Mouse (Mus musculus) forebrain, embryonic 10.5 days (tissue): ENCODE measurements around the gene Evi5. TPM values are rescaled to one million over a fixed set of nuclear protein-coding genes. Genes with fewer than 3 reads are reported as not detected.
A peak's percentile ranks its signal among the peaks of the same experiment; 100 is the strongest.

Source experiments
- DNase-seq: peaks from one replicate; pipeline ENCODE4 v3.0.0-alpha.2; 2017; ENCODE audit warnings: low spot score; ENCODE audit errors: extremely low spot score
- H3K27ac ChIP-seq: fragments of 300-500 bp; sonication (generic); 2 replicates; pipeline ENCODE4 v1.5.1; 2016; ENCODE audit warnings: mild to moderate bottlenecking
- H3K27me3 ChIP-seq: fragments of 300-500 bp; sonication (generic); 2 replicates; pipeline ENCODE4 v1.6.1; 2016; ENCODE audit warnings: mild to moderate bottlenecking; ENCODE audit not compliant: poor library complexity, severe bottlenecking
- H3K36me3 ChIP-seq: fragments of 300-500 bp; sonication (generic); replicated peaks from 2 replicates; pipeline ENCODE4 v1.6.1; 2016; ENCODE audit warnings: mild to moderate bottlenecking, moderate library complexity
- H3K4me1 ChIP-seq: fragments of 300-500 bp; sonication (generic); 2 replicates; pipeline ENCODE4 v1.6.1; 2016
- H3K4me3 ChIP-seq: fragments of 300-500 bp; sonication (generic); 2 replicates; pipeline ENCODE4 v1.5.1; 2016; ENCODE audit warnings: mild to moderate bottlenecking, moderate library complexity
- H3K9me3 ChIP-seq: fragments of 300-500 bp; sonication (generic); 2 replicates; pipeline ENCODE4 v1.6.1; 2016; ENCODE audit warnings: mild to moderate bottlenecking, moderate library complexity
- WGBS: fragments of 180-500 bp; shearing (Covaris S2); methylation state at CpG from one replicate; pipeline ENCODE4 v1.1.7; 2016; 5-methylcytosine and 5-hydroxymethylcytosine counted together
- polyA plus RNA-seq: library from polyadenylated mRNA; unstranded; fragments of >200 nt; fragmentation: Nextera tagmentation; extraction: Ambion mirVana; gene quantifications from 2 replicates; pipeline ENCODE4 v1.2.1, GENCODE M21; 2016

Gene Evi5
- 48.0 and 49.6 TPM in 2 replicates for polyA plus RNA-seq

GRCm38 (mm10) chr5:107874561-107875260 is at the start of gene Evi5:
Gene Evi5 (minus strand): TSS chr5:107875107.
- peaks cover 13% of the 10 kb centered on the region for H3K27me3 ChIP-seq
- DNase-seq: no peak
- WGBS: 55% methylated on average over 4 of the region's 4 CpGs
- no peaks in the 10 kb centered on the region for H3K36me3 ChIP-seq
- 0 out of 2 replicates have a peak, but pooled peaks cover 3% of the 10 kb centered on the region for H3K4me1 ChIP-seq
- H3K27ac ChIP-seq: peak within 1 kb of the TSS; percentile 63; the same call in 1 of the 2 replicates
- peak within 1 kb of the TSS; percentile 13; the same call in 1 of the 2 replicates for H3K4me3 ChIP-seq
- no peaks in the 10 kb centered on the region for H3K9me3 ChIP-seq

- Histone ChIP-seq H3K27me3 (no peaks in the 10 kb centered on the region), H3K27ac (no peak overlapping the region), H3K4me1 (no peaks in the 10 kb centered on the region), H3K36me3 (no peaks in the 10 kb centered on the region), H3K4me3 (no peak overlapping the region), H3K9me3 (no peaks in the 10 kb centered on the region)
- DNase-seq: no peak
- WGBS: 88% methylated on average over 8 of the region's 8 CpGs
These were observed 49.7 kb upstream of the Evi5 start for GRCm38 (mm10) chr5:107924564-107924963.

- DNase-seq: no peak
- no peak overlapping the region for H3K4me3 ChIP-seq
- no peaks in the 10 kb centered on the region for H3K4me1 ChIP-seq
- H3K27me3 ChIP-seq: no peaks in the 10 kb centered on the region
- H3K36me3 ChIP-seq: no peaks in the 10 kb centered on the region
- no peaks in the 10 kb centered on the region for H3K9me3 ChIP-seq
- 89% methylated on average over 1 of the region's 1 CpGs for WGBS
- H3K27ac ChIP-seq: no peak overlapping the region
These were observed 47.9 kb upstream of the Evi5 start for GRCm38 (mm10) chr5:107922836-107923235.

GRCm38 (mm10) chr5:107921400-107922252 is 46.7 kb upstream of the Evi5 start:
- no peak for DNase-seq
- WGBS: 75% methylated on average over 2 of the region's 2 CpGs

GRCm38 (mm10) chr5:107915280-107915679 is 40.4 kb upstream of the Evi5 start:
- no peak for DNase-seq
- no peaks in the 10 kb centered on the region for H3K9me3 ChIP-seq
- peaks cover 8% of the 10 kb centered on the region for H3K36me3 ChIP-seq
- 0 out of 2 replicates have a peak, but pooled peaks cover 4% of the 10 kb centered on the region for H3K4me1 ChIP-seq
- no peak overlapping the region for H3K27ac ChIP-seq
- H3K4me3 ChIP-seq: no peak overlapping the region
- H3K27me3 ChIP-seq: no peaks in the 10 kb centered on the region
- WGBS: 46% methylated on average over 4 of the region's 4 CpGs

More at GRCm38 (mm10) chr5:107921400-107922252, 46.7 kb upstream of the Evi5 start:
- H3K9me3 ChIP-seq: no peaks in the 10 kb centered on the region
- no peak overlapping the region for H3K4me3 ChIP-seq
- no peaks in the 10 kb centered on the region for H3K4me1 ChIP-seq
- no peak overlapping the region for H3K27ac ChIP-seq
- H3K36me3 ChIP-seq: no peaks in the 10 kb centered on the region
- H3K27me3 ChIP-seq: no peaks in the 10 kb centered on the region

- H3K9me3 ChIP-seq: no peaks in the 10 kb centered on the region
- WGBS: 90% methylated on average over 5 of the region's 5 CpGs
- H3K4me1 ChIP-seq: 0 out of 2 replicates have a peak, but pooled peaks cover 4% of the 10 kb centered on the region
- H3K27me3 ChIP-seq: no peaks in the 10 kb centered on the region
- no peak overlapping the region for H3K27ac ChIP-seq
- no peak for DNase-seq
- H3K36me3 ChIP-seq: peaks cover 51% of the 10 kb centered on the region
- H3K4me3 ChIP-seq: no peak overlapping the region
These were observed 36.1 kb upstream of the Evi5 start for GRCm38 (mm10) chr5:107911012-107911411.

- H3K36me3 ChIP-seq: peaks cover 60% of the 10 kb centered on the region
- H3K27ac ChIP-seq: no peak overlapping the region
- H3K4me3 ChIP-seq: no peak overlapping the region
- H3K4me1 ChIP-seq: no peaks in the 10 kb centered on the region
- no peak for DNase-seq
- H3K9me3 ChIP-seq: no peaks in the 10 kb centered on the region
- H3K27me3 ChIP-seq: no peaks in the 10 kb centered on the region
- WGBS: 61% methylated on average over 5 of the region's 5 CpGs
These were observed 35.2 kb upstream of the Evi5 start for GRCm38 (mm10) chr5:107910084-107910616.

DNA sequence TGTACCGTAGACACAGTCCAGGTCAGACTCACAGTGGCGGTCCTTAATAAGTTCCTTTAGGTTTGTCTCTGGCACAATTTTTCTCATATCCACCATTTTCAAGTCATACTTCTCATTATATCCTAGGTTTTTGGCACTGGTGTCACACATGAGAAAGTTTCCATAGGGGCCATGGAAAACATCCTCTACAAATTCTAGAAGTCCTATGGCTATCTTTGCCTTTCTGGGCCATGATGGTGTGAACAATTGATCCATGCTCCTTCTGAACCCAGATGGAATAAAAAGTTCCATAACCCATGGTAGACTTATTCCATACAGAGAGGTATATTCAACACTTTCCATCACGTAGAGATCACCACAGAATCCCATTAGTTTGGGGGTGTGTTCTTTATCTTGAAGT is 34.8 kb upstream of the Evi5 start:
- no peaks in the 10 kb centered on the region for H3K27me3 ChIP-seq
- no peaks in the 10 kb centered on the region for H3K4me1 ChIP-seq
- WGBS: 86% methylated on average over 3 of the region's 3 CpGs
- H3K4me3 ChIP-seq: no peak overlapping the region
- peaks cover 64% of the 10 kb centered on the region for H3K36me3 ChIP-seq
- no peak overlapping the region for H3K27ac ChIP-seq
- no peak for DNase-seq
- H3K9me3 ChIP-seq: no peaks in the 10 kb centered on the region

DNA sequence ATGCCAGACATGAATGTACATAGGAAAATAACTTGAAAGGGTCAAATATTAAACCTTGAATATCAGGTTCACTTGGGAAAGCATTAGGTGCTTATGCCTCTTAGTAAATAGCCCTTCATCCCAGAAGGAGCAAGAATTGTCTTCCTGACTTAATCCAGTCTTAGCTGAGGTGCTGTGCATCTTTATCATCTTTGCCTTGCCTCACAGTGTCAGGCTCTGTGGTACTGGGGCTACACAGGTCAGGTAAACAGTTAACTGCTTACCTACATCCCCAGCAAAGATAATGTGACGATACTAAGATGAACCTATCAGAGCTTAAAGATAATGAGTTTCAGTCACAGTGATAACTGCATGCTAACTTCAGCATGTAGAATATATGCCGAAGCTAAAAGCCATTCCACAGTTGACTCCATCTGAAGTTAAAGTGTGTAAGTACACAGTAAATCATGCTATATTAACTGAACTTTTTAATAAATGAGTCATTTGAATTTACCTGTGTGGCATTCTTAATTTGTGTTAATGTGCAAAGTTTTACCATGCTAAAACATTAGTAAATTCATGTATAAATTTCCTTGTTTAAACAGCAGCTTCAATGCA is 33.7 kb upstream of the Evi5 start:
- Histone ChIP-seq H3K4me1 (no peaks in the 10 kb centered on the region), H3K27me3 (no peaks in the 10 kb centered on the region), H3K27ac (no peak overlapping the region), H3K36me3 (peaks cover 75% of the 10 kb centered on the region), H3K9me3 (no peaks in the 10 kb centered on the region), H3K4me3 (no peak overlapping the region)
- DNase-seq: no peak
- 96% methylated on average over 2 of the region's 2 CpGs for WGBS

DNA sequence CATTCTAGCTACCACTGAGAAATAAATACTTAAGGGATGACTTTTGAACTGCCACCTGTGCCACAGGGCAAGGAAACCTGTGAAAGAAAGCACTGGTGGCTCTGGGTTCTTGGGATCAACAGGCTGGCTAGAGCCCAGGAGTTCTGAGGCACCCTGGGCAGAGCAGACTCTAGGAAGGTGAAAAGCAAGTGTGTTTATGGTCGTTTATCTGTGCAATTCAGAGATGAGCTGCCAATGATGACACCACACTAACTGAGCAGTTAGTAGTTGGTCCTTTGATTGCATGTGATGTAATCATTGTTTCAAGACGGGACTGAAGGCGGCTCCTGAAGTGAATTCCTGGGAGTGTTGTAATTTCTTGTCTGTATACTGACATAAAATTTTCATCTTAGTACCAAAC is 29.4 kb upstream of the Evi5 start:
- H3K4me1 ChIP-seq: peaks cover 14% of the 10 kb centered on the region
- H3K27ac ChIP-seq: no peak overlapping the region
- 91% methylated on average over 3 of the region's 3 CpGs for WGBS
- H3K4me3 ChIP-seq: no peak overlapping the region
- no peaks in the 10 kb centered on the region for H3K27me3 ChIP-seq
- peaks cover 77% of the 10 kb centered on the region for H3K36me3 ChIP-seq
- DNase-seq: no peak
- no peaks in the 10 kb centered on the region for H3K9me3 ChIP-seq

- Histone ChIP-seq H3K36me3 (peaks cover 45% of the 10 kb centered on the region), H3K9me3 (no peaks in the 10 kb centered on the region), H3K27ac (peak overlapping the region; percentile 98), H3K4me1 (peaks cover 14% of the 10 kb centered on the region), H3K4me3 (peak overlapping the region; percentile 75), H3K27me3 (no peaks in the 10 kb centered on the region)
- DNase-seq: no peak
- WGBS: under 1% methylated on average over 23 of the region's 23 CpGs
These were observed 26.2 kb upstream of the Evi5 start for GRCm38 (mm10) chr5:107901014-107901615.
